Mouse (Mus musculus) limb, embryonic 14.5 days (tissue): ENCODE measurements at regions not wholly inside any gene's neighbourhood (a gene's known extent, or its start where the extent isn't known, plus 50 kb on each side); places are given as distances from the start of the nearest gene placed in this dataset.

ENCODE experiments used
- ATAC-seq: fragments of 200-750 bp; cut with Nextera tagmentation; 2 replicates; pipeline ENCODE4 v1.8.0; 2017; ENCODE audit warnings: low read depth, moderate number of reproducible peaks, moderate TSS enrichment; ENCODE audit not compliant: low FRiP score
- DNase-seq: peaks from one replicate; pipeline ENCODE4 v3.0.0-alpha.2; 2015; ENCODE audit warnings: low spot score
- H3K27ac ChIP-seq: fragments of 300-500 bp; sonication (generic); replicated peaks from 2 replicates; pipeline ENCODE4 v1.5.1; 2014; ENCODE audit warnings: low read depth, mild to moderate bottlenecking, low read length, moderate library complexity, mixed read lengths
- H3K27me3 ChIP-seq: fragments of 300-500 bp; sonication (generic); 2 replicates; pipeline ENCODE4 v1.6.1; 2014; ENCODE audit warnings: low read length, mixed read lengths; ENCODE audit not compliant: control insufficient read depth, insufficient read depth
- H3K36me3 ChIP-seq: fragments of 300-500 bp; sonication (generic); 2 replicates; pipeline ENCODE4 v1.6.1; 2014; ENCODE audit warnings: mild to moderate bottlenecking, low read length, moderate library complexity, mixed read lengths; ENCODE audit not compliant: control insufficient read depth, insufficient read depth
- H3K4me1 ChIP-seq: fragments of 300-500 bp; sonication (generic); 2 replicates; pipeline ENCODE4 v1.6.1; 2014; ENCODE audit warnings: antibody characterized with exemption, low read length, mixed read lengths; ENCODE audit not compliant: control insufficient read depth, insufficient read depth
- H3K4me2 ChIP-seq: fragments of 300-500 bp; sonication (generic); replicated peaks from 2 replicates; pipeline ENCODE4 v1.6.1; 2014; ENCODE audit warnings: low read depth, mild to moderate bottlenecking, low read length, moderate library complexity; ENCODE audit not compliant: severe bottlenecking
- H3K4me3 ChIP-seq: fragments of 300-500 bp; sonication (generic); replicated peaks from 2 replicates; pipeline ENCODE4 v1.5.1; 2014; ENCODE audit warnings: low read length
- H3K9ac ChIP-seq: fragments of 300-500 bp; sonication (generic); 2 replicates; pipeline ENCODE4 v1.6.1; 2014; ENCODE audit warnings: mild to moderate bottlenecking, low read depth, low read length, moderate library complexity; ENCODE audit not compliant: severe bottlenecking
- H3K9me3 ChIP-seq: fragments of 300-500 bp; sonication (generic); 2 replicates; pipeline ENCODE4 v1.6.1; 2016; ENCODE audit warnings: low read length; ENCODE audit not compliant: control insufficient read depth
- POLR2A ChIP-seq: fragments of 200-500 bp; IDR thresholded peaks from 2 replicates; pipeline ENCODE4 v1.8.0; 2012; ENCODE audit warnings: inconsistent platforms, mild to moderate bottlenecking, moderate library complexity, borderline replicate concordance; ENCODE audit not compliant: insufficient read depth, insufficient read length; ENCODE audit errors: extremely low read depth
- WGBS: fragments of 180-500 bp; shearing (Covaris S2); extraction: QIAGEN DNeasy Blood & Tissue Kit; methylation state at CpG from one replicate; pipeline ENCODE4 v1.1.7; 2014; 5-methylcytosine and 5-hydroxymethylcytosine counted together

GRCm38 (mm10) chr10:95094771-95095170 is 150.1 kb upstream of the Plxnc1 start:
- no peaks in the 10 kb centered on the region for H3K9me3 ChIP-seq
- no peak for TF ChIP-seq POLR2A
- no peak overlapping the region for H3K9ac ChIP-seq
- no peak for DNase-seq
- no peaks in the 10 kb centered on the region; the same call in 1 of the 2 replicates for H3K4me1 ChIP-seq
- H3K4me2 ChIP-seq = no peak overlapping the region
- 54% methylated on average over 8 of the region's 8 CpGs for WGBS
- no peak overlapping the region for H3K4me3 ChIP-seq
- no peaks in the 10 kb centered on the region for H3K36me3 ChIP-seq
- H3K27me3 ChIP-seq = no peaks in the 10 kb centered on the region
- ATAC-seq = no peak
- no peak overlapping the region for H3K27ac ChIP-seq

GRCm38 (mm10) chr10:95093266-95093665 is 148.6 kb upstream of the Plxnc1 start:
- TF ChIP-seq POLR2A = no peak

GRCm38 (mm10) chr10:95091086-95091485 is 146.5 kb upstream of the Plxnc1 start:
- H3K9ac ChIP-seq = no peak overlapping the region
- H3K4me1 ChIP-seq = no peaks in the 10 kb centered on the region
- no peak overlapping the region for H3K27ac ChIP-seq
- 0 out of 2 replicates have a peak, but pooled peaks cover 6% of the 10 kb centered on the region for H3K27me3 ChIP-seq
- no peaks in the 10 kb centered on the region for H3K36me3 ChIP-seq
- WGBS = 55% methylated on average over 6 of the region's 6 CpGs
- ATAC-seq (no peak), DNase-seq (no peak)
- no peak overlapping the region for H3K4me2 ChIP-seq
- no peaks in the 10 kb centered on the region for H3K9me3 ChIP-seq
- TF ChIP-seq POLR2A = no peak
- H3K4me3 ChIP-seq = no peak overlapping the region

More at GRCm38 (mm10) chr10:95093266-95093665, 148.6 kb upstream of the Plxnc1 start:
- Histone ChIP-seq H3K27me3 (no peaks in the 10 kb centered on the region), H3K27ac (no peak overlapping the region), H3K4me2 (no peak overlapping the region), H3K4me3 (no peak overlapping the region), H3K9me3 (no peaks in the 10 kb centered on the region), H3K9ac (no peak overlapping the region), H3K4me1 (no peaks in the 10 kb centered on the region; the same call in 1 of the 2 replicates), H3K36me3 (no peaks in the 10 kb centered on the region)
- DNase-seq (no peak), ATAC-seq (no peak)
- 60% methylated on average over 5 of the region's 5 CpGs for WGBS

GRCm38 (mm10) chr10:95090641-95091040 is 146.0 kb upstream of the Plxnc1 start:
- 79% methylated on average over 4 of the region's 4 CpGs for WGBS
- no peak for ATAC-seq
- peaks cover 9% of the 10 kb centered on the region; the same call in 1 of the 2 replicates for H3K27me3 ChIP-seq

GRCm38 (mm10) chr10:95090035-95090434 is 145.4 kb upstream of the Plxnc1 start:
- DNase-seq (no peak), ATAC-seq (no peak)
- Histone ChIP-seq H3K36me3 (no peaks in the 10 kb centered on the region), H3K4me2 (no peak overlapping the region), H3K27ac (no peak overlapping the region), H3K9me3 (no peaks in the 10 kb centered on the region), H3K4me1 (no peaks in the 10 kb centered on the region), H3K9ac (no peak overlapping the region), H3K27me3 (peaks cover 14% of the 10 kb centered on the region; the same call in 1 of the 2 replicates), H3K4me3 (no peak overlapping the region)
- WGBS = 90% methylated on average over 9 of the region's 9 CpGs
- no peak for TF ChIP-seq POLR2A

More at GRCm38 (mm10) chr10:95090641-95091040, 146.0 kb upstream of the Plxnc1 start:
- Histone ChIP-seq H3K9ac (no peak overlapping the region), H3K4me1 (no peaks in the 10 kb centered on the region), H3K4me2 (no peak overlapping the region), H3K27ac (no peak overlapping the region), H3K36me3 (no peaks in the 10 kb centered on the region), H3K4me3 (no peak overlapping the region), H3K9me3 (no peaks in the 10 kb centered on the region)
- no peak for TF ChIP-seq POLR2A
- no peak for DNase-seq

- no peak for TF ChIP-seq POLR2A
- Histone ChIP-seq H3K27me3 (peaks cover 14% of the 10 kb centered on the region; the same call in 1 of the 2 replicates), H3K27ac (no peak overlapping the region), H3K4me3 (no peak overlapping the region), H3K9ac (no peak overlapping the region), H3K4me2 (no peak overlapping the region), H3K9me3 (no peaks in the 10 kb centered on the region), H3K4me1 (peaks cover 11% of the 10 kb centered on the region), H3K36me3 (no peaks in the 10 kb centered on the region)
- ATAC-seq = peak; percentile 75; the same call in 1 of the 2 replicates
- peak; percentile 81 for DNase-seq
- 35% methylated on average over 13 of the region's 13 CpGs for WGBS
Observed at GRCm38 (mm10) chr10:95087864-95088570, 143.4 kb upstream of the Plxnc1 start.
